Mouse (Mus musculus) Muller cell, postnatal 12 days (primary cell): Measurements from ENCODE around the gene Ppp4r3b.

ENCODE experiments used
- DNase-seq: peaks from one replicate; pipeline ENCODE4 v3.0.0-alpha.2; 2015; ENCODE audit errors: inconsistent ontology term

Ppp4r3b gene

GRCm38 (mm10) chr11:29238047-29238446 lies 65.4 kb downstream of the Ppp4r3b start:
- no peak for DNase-seq

- DNase-seq, result no peak
These were observed 65.9 kb downstream of the Ppp4r3b start for GRCm38 (mm10) chr11:29238551-29238950.

- no peak for DNase-seq
These were observed 66.7 kb downstream of the Ppp4r3b start for GRCm38 (mm10) chr11:29239353-29239752.

- peak; percentile 74 for DNase-seq
These were observed 69.3 kb downstream of the Ppp4r3b start for GRCm38 (mm10) chr11:29241961-29242360.

GRCm38 (mm10) chr11:29245988-29246387 lies 73.3 kb downstream of the Ppp4r3b start:
- peak; percentile 71 for DNase-seq

GRCm38 (mm10) chr11:29246883-29247650 lies 74.4 kb downstream of the Ppp4r3b start, which contains the start of gene Cfap36:
TSS of gene Cfap36 (minus strand) at chr11:29247409.
- DNase-seq, result peak; percentile 99

- no peak for DNase-seq
These were observed 75.0 kb downstream of the Ppp4r3b start for GRCm38 (mm10) chr11:29247725-29248124.

GRCm38 (mm10) chr11:29248386-29248785 lies 75.7 kb downstream of the Ppp4r3b start:
- DNase-seq, result no peak

- DNase-seq, result no peak
These were observed 82.0 kb downstream of the Ppp4r3b start for GRCm38 (mm10) chr11:29254643-29255042.

GRCm38 (mm10) chr11:29267824-29268223 lies 95.1 kb downstream of the Ppp4r3b start:
- DNase-seq, result peak; percentile 36
